Mouse (Mus musculus) kidney, adult 9 months (tissue): Measurements from ENCODE around the gene Ndst2.
A peak's percentile ranks its signal among the peaks of the same experiment; 100 is the strongest.
"Not testable (repeated sequence)": the region's sequence is repeated elsewhere in the genome, so short reads cannot be mapped to it uniquely, and the experiment has no call there.

Experiments used
- DNase-seq: peaks from one replicate; pipeline ENCODE4 v3.0.0; 2022

Ndst2 gene

DNA sequence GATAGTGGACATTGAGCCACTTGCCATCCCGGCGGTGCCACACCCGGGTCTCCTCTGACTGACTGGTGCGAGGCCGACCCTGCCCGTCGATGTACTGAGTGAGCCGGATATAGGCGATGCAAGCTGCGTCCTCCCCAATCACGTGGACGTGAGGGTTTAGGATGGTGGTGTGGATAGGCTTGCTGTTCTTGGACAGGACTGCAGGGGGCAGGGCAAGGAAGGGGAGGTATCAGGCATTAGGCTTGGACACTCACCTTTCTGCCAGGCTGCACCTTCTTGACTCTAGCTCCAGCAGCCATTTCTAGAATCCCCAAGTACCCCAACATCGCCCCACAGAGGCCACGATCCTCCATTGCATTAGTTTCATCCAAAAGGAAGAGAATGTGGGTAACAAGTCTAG lies 2.9 kb upstream of the Ndst2 start:
- DNase-seq: peak; percentile 82

- no peak for DNase-seq
Measured at GRCm38 (mm10) chr14:20735892-20736390, 1.6 kb upstream of the Ndst2 start.

GRCm38 (mm10) chr14:20735052-20735451 lies 690 bp upstream of the Ndst2 start:
- DNase-seq: no peak

- DNase-seq: no peak
Measured at GRCm38 (mm10) chr14:20733041-20733951, 1.1 kb downstream of the Ndst2 start.

- no peak for DNase-seq
Measured at GRCm38 (mm10) chr14:20730853-20731602, 3.3 kb downstream of the Ndst2 start.

DNA sequence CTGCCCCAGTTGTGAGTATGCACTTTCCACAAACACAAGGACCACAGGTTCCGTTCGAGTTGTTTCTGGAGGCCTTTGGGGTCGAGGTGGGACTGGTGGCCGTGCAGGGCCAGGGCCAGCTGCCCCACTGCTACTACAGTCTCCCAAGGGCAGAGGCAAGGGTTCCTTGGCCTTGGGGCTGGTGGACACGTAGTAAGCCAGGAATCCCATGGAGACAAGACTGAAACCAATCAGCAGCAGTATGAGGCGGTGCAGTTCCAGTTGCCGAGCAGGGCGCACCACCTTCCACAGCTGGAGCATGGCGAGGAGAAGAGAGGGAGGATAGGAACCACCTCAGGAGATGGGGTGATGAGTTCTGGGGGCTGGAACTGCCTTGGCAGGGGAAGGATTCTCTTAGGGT lies 4.5 kb downstream of the Ndst2 start:
- DNase-seq: no peak

- no peak for DNase-seq
Measured at GRCm38 (mm10) chr14:20725660-20726339, 8.6 kb downstream of the Ndst2 start.

- DNase-seq: peak; percentile 64
Measured at GRCm38 (mm10) chr14:20724043-20724442, 10.3 kb downstream of the Ndst2 start.

DNA sequence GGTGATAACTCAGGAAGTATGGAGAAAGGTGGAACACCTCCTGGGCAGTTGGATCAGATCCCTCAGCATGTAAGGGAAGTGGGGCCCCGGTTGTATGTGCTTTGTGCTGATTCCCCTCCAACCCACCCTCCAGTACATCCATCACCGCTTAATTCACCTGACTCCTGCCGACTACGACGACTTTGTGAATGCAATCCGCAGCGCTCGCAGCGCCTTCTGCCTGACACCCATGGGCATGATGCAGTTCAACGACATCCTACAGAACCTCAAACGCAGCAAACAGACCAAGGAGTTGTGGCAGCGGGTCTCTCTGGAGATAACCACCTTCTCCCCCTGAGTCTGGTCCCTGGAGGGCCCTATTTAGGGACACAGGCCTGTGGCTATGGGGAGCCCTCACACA lies 11.4 kb downstream of the Ndst2 start:
- DNase-seq: no peak

DNA sequence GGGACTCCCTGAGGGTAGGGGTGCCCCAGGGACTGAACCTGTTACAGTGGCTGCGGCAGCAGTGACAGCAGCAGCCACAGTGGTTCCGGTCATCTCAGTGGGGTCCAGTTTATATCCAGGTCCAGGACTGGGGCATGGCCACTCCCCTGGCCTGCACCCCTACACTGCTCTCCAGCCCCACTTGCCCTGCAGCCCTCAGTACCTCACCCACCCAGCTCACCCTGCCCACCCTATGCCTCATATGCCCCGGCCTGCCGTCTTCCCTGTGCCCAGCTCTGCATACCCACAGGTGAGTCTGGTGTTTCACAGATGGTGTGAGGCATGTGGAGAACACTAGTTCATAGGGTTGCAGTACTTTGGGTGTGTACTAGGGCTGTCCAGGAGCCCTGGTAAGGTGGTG lies 13.0 kb downstream of the Ndst2 start:
- DNase-seq: no peak

DNA sequence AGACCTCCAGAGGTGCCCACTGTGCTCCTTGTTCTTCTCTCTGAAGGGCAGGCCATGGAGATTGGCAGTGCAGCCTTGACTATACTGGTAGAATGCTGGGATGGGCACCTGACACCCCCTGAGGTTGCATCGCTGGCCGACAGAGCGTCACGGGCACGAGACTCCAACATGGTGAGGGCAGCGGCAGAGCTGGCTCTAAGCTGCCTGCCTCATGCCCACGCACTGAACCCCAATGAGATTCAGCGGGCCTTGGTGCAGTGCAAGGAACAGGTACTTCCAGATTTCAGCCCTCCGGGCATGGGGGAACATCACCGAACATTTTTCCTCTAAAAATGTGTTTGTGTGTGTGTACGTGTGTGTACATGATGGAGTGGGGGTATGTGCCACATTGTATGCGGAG lies 14.6 kb downstream of the Ndst2 start:
- DNase-seq: no peak

GRCm38 (mm10) chr14:20718443-20718842 lies 15.9 kb downstream of the Ndst2 start:
- DNase-seq: no peak

GRCm38 (mm10) chr14:20713832-20714231 lies 20.5 kb downstream of the Ndst2 start:
- DNase-seq: no peak

DNA sequence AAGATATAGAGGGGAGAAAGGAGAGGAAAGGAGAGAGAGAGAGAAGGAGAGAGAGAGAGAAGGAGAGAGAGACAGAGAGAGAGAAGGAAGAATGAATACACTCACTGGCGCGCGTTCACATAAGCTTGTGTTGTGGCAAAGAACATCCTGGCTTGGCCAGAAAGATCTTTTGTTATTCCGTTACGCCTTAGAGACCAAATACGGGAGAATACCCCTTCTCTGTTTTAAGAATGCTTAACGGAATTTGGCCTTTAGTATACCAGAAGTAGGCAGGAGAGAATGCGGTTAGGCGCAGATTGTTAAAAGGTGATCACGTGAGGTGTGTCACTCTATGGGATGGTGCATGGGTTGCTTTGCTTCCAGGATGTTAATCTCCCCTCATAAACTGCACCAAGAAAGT lies 26.1 kb downstream of the Ndst2 start:
- no peak for DNase-seq

DNA sequence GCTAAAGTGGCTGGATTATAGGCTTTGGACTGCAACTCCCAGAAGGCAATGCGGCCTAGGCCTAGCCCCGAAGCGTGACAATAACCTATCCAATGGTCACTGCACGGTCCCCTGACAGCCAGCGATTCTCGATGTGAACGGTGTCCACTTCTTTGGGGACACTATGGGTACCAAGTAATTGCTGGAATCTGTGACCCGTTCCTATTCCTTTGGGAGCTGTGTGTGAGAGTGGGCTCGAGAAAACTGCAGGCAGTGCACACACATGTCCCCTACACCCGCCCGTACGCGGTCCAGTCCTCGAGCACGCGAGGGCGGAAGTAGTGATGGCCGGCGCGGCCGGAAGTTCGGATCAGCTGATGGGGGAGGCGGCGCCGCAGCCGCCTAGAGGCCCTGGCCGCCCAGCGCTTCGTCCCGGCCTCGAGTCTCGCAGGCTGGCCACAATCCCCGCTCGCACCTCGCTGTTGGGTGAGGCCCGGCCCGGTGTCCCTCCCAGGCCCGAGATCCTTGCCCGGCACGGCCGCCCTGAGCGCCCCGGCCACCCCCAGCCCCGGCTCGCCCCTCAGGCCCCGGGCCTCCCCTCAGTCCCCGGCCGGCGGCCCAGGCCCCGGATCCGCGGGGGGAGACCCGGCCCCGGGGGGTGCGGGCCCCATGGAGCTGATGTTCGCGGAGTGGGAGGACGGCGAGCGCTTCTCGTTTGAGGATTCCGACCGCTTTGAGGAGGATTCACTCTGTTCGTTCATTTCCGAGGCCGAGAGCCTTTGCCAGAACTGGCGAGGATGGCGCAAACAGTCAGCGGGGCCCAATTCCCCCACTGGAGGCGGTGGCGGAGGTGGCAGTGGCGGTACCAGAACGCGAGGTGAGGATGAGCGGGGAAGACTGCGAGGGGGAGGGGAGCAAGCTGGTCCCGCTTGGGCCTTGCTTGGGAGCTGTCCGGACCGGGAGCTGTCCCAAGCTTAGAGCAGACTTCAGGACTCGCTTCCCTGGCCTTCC lies 26.9 kb downstream of the Ndst2 start, which contains the start of gene Zswim8:
Gene Zswim8 (plus strand): TSS at position 352 of the 990 bp plus-strand sequence.
- DNase-seq: peak; percentile 93

GRCm38 (mm10) chr14:20703461-20703860 lies 30.9 kb downstream of the Ndst2 start:
- not testable (repeated sequence) for DNase-seq

DNA sequence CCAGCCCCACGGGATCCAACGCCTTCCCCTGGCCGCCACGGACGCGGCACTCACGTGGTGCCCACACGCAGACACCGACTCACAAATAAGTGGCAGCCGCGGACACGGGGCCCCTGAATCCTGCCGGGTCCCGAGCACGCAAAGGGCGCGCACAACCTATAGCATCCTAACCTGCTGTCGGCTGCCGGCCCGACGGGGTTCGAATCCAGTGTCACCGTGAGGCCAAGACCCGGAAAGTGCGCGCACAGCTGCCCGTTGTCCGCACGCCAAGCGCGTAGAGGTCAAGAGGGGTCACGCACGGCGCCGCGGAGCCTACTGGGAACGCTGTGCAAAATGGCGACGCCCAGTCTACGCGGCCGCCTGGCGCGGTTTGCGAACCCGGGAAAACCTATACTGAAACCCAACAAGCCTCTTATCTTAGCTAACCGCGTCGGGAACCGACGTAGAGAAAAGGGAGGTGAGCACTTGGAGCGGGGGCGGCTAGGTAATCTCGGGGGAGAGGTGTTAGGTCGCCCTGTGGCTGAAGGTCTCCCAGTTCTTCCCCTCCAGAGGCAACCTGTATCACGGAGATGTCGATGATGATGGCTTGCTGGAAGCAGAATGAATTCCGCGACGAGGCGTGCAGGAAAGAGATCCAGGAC lies 31.5 kb downstream of the Ndst2 start, which contains the start of gene Chchd1:
Gene Chchd1 (plus strand): TSS at position 266 of the 641 bp plus-strand sequence.
- DNase-seq: peak; percentile 92

DNA sequence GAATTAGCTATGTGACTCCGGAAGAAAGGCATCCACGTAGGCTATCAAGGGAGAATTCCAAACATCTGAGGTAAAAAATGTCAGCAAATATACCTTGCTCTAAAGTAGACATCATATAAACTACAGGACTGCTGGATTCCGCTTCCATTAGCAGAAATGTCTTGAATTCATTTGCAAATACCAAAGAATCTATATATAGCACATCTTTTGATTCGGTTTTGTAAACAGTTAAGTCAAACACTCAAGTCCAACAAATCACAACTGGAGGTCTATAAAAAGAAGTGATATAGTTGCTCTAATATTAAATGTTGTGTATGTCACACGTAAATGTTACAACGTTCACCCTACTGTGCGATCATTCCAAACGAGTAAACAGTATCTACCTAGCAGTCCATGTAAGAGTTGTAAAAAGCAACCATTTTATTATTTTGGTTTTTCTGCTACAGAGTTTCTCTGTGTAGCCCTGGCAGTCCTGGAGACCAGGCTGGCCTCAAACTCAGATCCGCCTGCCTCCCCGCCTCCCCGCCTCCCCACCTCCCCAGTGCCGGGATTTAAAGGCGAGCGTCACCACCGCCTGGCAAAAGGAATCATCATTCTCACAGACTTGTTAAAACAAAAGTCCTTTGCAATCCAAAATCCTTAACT lies 32.1 kb downstream of the Ndst2 start:
- DNase-seq: no peak

- DNase-seq: no peak
Measured at GRCm38 (mm10) chr14:20701554-20701953, 32.8 kb downstream of the Ndst2 start.

DNA sequence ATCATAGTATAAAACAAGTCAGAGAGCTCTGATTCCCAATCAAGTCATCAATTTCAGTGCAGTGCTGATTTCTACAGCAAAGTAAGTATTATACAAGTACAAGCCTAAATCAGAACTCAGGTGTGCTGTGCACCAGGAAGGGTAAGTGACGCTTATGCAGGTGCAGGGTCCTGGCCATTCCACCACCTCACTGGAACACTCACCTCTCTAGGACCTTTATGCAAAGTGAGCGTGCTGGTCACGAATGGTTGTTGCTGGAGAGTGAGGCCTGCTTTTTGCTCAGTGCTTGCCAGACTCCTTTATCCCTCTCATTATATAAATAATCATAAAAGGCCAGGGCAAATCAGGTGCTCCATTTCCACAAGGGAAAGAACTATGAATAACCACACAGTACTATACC lies 34.0 kb downstream of the Ndst2 start:
- no peak for DNase-seq

- DNase-seq: no peak
Measured at GRCm38 (mm10) chr14:20698515-20698914, 35.8 kb downstream of the Ndst2 start.
